Mouse (Mus musculus): ENCODE data around the gene Hibch.

- TF ChIP-seq CTCF (IDR thresholded peaks at IDR 0.05; ENCODE audit: borderline replicate concordance, control insufficient read depth, extremely low read depth, insufficient read depth, low read length, poor library complexity) (no peak), POLR2A (IDR thresholded peaks at IDR 0.05; ENCODE audit: control insufficient read depth, extremely low read depth, insufficient read depth, low read length, poor library complexity) (no peak)
Measured at GRCm38 (mm10) chr1:52909783-52910182, 65.1 kb downstream of the Hibch start.

Data from thymus, adult 2 months (tissue).